Comparison of ENCODE assay signal across 21 mouse cellular contexts in the genomic region with DNA sequence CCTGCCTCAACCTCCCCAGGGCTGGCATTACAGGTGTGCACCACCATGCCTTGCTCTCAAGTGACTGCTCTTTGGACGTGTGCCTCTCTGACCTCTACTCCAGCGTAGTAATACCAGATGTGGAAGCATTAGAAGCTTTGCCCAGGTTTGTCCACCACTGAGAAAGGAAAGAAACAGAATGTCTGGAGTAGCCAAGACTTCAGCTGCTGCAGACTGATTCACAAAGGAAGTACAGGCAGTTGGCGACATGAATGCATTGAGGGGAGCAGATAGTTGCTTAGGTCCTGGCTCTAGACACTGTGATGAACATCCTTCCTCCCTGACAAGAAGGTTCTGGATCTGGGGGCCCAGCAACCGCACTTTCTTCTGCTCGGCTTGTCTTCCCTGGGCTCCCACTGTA. TPM values are rescaled to one million over a fixed set of nuclear protein-coding genes. Genes with fewer than 3 reads are reported as not detected.
A peak's percentile ranks its signal among the peaks of the same experiment; 100 is the strongest.
DNase-seq lines count a peak whose midpoint lies in the region; ATAC-seq and TF ChIP-seq lines count a peak whose summit lies in the region.
"Had no signal": no experiment of that assay in that cellular context is flagged by ENCODE, and none has a peak within 500 bp of the region (broad histone marks: within the 10 kb centered on the region; RNA-seq: fewer than 3 reads in every experiment).

No protein-coding gene starts in this region.

- H3K4me3 ChIP-seq in heart, embryonic 10.5 days = no peak overlapping the region
- no peak overlapping the region for H3K4me3 ChIP-seq in midbrain, embryonic 11.5 days (ENCODE audit: low read depth, low read length)
- no peak overlapping the region for H3K4me3 ChIP-seq in midbrain, embryonic 15.5 days
- H3K4me3 ChIP-seq in limb, embryonic 13.5 days = no peak overlapping the region
- H3K4me3 ChIP-seq in stomach, postnatal 0 days (ENCODE audit: low read depth, low read length) = no peak overlapping the region
- H3K4me3 ChIP-seq: forebrain, embryonic 10.5 days; heart, adult 2 months; heart, embryonic 15.5 days; midbrain, embryonic 12.5 days; neural tube, embryonic 12.5 days had no signal

- no peak overlapping the region for H3K9ac ChIP-seq in midbrain, embryonic 11.5 days (ENCODE audit: low read length)
- no peak overlapping the region for H3K9ac ChIP-seq in midbrain, embryonic 15.5 days
- H3K9ac ChIP-seq in limb, embryonic 13.5 days = no peak overlapping the region
- no peak overlapping the region for H3K9ac ChIP-seq in stomach, postnatal 0 days (ENCODE audit: low read length)
- H3K9ac ChIP-seq: heart, embryonic 15.5 days; midbrain, embryonic 12.5 days; neural tube, embryonic 12.5 days had no signal

- 44% methylated on average over 5 of the region's 5 CpGs for WGBS in heart, embryonic 10.5 days
- 70% methylated on average over 5 of the region's 5 CpGs for WGBS in midbrain, embryonic 11.5 days
- WGBS in midbrain, embryonic 15.5 days = 63% methylated on average over 5 of the region's 5 CpGs
- WGBS in limb, embryonic 13.5 days = 52% methylated on average over 5 of the region's 5 CpGs
- 42% methylated on average over 5 of the region's 5 CpGs for WGBS in stomach, postnatal 0 days

- peaks cover 25% of the 10 kb centered on the region for H3K4me1 ChIP-seq in heart, embryonic 10.5 days
- H3K4me1 ChIP-seq in midbrain, embryonic 11.5 days (ENCODE audit: control insufficient read depth, insufficient read depth, low read length) = peaks cover 11% of the 10 kb centered on the region
- peaks cover 11% of the 10 kb centered on the region for H3K4me1 ChIP-seq in midbrain, embryonic 15.5 days
- peaks cover 21% of the 10 kb centered on the region for H3K4me1 ChIP-seq in limb, embryonic 13.5 days
- H3K4me1 ChIP-seq in stomach, postnatal 0 days (replicated peaks; ENCODE audit: control insufficient read depth, insufficient read depth) = no peaks in the 10 kb centered on the region

- peak; percentile 66 for DNase-seq in heart, embryonic 10.5 days (ENCODE audit: low spot score)
- no peak for DNase-seq in heart, postnatal 10 days
- peak; percentile 53 for DNase-seq in midbrain, embryonic 11.5 days (ENCODE audit: low spot score, missing footprints)
- DNase-seq in stomach, postnatal 0 days (ENCODE audit: low spot score) = no peak
- no peak for DNase-seq in thymus, postnatal 0 days (ENCODE audit: low spot score)
- no peak for DNase-seq in embryo, embryonic 10.5 days (ENCODE audit: low spot score)
- DNase-seq: cerebellum, adult 9-10 months; heart, adult 2 months; left cerebral cortex, postnatal 4 days; lung, adult 2 months had no signal

- H3K4me2 ChIP-seq in midbrain, embryonic 11.5 days = no peak overlapping the region
- no peak overlapping the region for H3K4me2 ChIP-seq in midbrain, embryonic 15.5 days
- no peak overlapping the region for H3K4me2 ChIP-seq in limb, embryonic 13.5 days (replicated peaks)
- no peak overlapping the region for H3K4me2 ChIP-seq in stomach, postnatal 0 days (replicated peaks; ENCODE audit: low read depth)
- H3K4me2 ChIP-seq: heart, embryonic 15.5 days; midbrain, embryonic 12.5 days; neural tube, embryonic 12.5 days had no signal

- peaks cover 25% of the 10 kb centered on the region for H3K27me3 ChIP-seq in heart, embryonic 10.5 days (ENCODE audit: insufficient read depth, poor library complexity, severe bottlenecking)
- peaks cover 5% of the 10 kb centered on the region; the same call in 1 of the 2 replicates for H3K27me3 ChIP-seq in midbrain, embryonic 11.5 days (ENCODE audit: control insufficient read depth, insufficient read depth, low read length)
- peaks cover 4% of the 10 kb centered on the region; the same call in 1 of the 2 replicates for H3K27me3 ChIP-seq in midbrain, embryonic 15.5 days (replicated peaks)
- no peaks in the 10 kb centered on the region for H3K27me3 ChIP-seq in limb, embryonic 13.5 days
- no peaks in the 10 kb centered on the region for H3K27me3 ChIP-seq in stomach, postnatal 0 days (ENCODE audit: control insufficient read depth, insufficient read depth, low read length)

- no peak overlapping the region for H3K27ac ChIP-seq in heart, embryonic 10.5 days
- no peak overlapping the region for H3K27ac ChIP-seq in midbrain, embryonic 11.5 days (ENCODE audit: low read depth, low read length)
- no peak overlapping the region for H3K27ac ChIP-seq in midbrain, embryonic 15.5 days
- H3K27ac ChIP-seq in limb, embryonic 13.5 days = peak overlapping the region; percentile 11
- H3K27ac ChIP-seq in stomach, postnatal 0 days (replicated peaks) = peak overlapping the region; percentile 67
- H3K27ac ChIP-seq: forebrain, embryonic 10.5 days; heart, adult 2 months; midbrain, embryonic 12.5 days; neural tube, embryonic 12.5 days had no signal

- H3K9me3 ChIP-seq in heart, embryonic 10.5 days = no peaks in the 10 kb centered on the region
- H3K9me3 ChIP-seq in midbrain, embryonic 11.5 days (ENCODE audit: control insufficient read depth, low read length) = no peaks in the 10 kb centered on the region
- no peaks in the 10 kb centered on the region for H3K9me3 ChIP-seq in midbrain, embryonic 15.5 days
- no peaks in the 10 kb centered on the region for H3K9me3 ChIP-seq in limb, embryonic 13.5 days
- no peaks in the 10 kb centered on the region for H3K9me3 ChIP-seq in stomach, postnatal 0 days (ENCODE audit: control insufficient read depth, low read length)
- H3K9me3 ChIP-seq: forebrain, embryonic 10.5 days; heart, embryonic 15.5 days; midbrain, embryonic 12.5 days; neural tube, embryonic 12.5 days had no signal

- TF ChIP-seq EP300 in stomach, postnatal 0 days (optimal IDR thresholded peaks at IDR 0.05) = no peak

- intact Hi-C loops in heart, postnatal 10 days (cut with DNase I) = no loop called here

- ATAC-seq in midbrain, embryonic 11.5 days (ENCODE audit: low FRiP score) = no peak
- no peak for ATAC-seq in midbrain, embryonic 15.5 days (replicated peaks)
- no peak for ATAC-seq in limb, embryonic 13.5 days (ENCODE audit: low FRiP score, low read depth)
- ATAC-seq in stomach, postnatal 0 days (ENCODE audit: low FRiP score, low TSS enrichment) = no peak
- ATAC-seq: CD4-positive, CD25-positive, alpha-beta regulatory T cell, adult 4 months had no signal

- no peak for TF ChIP-seq CTCF in stomach, postnatal 0 days (IDR thresholded peaks at IDR 0.05; ENCODE audit: low read depth)

- no peaks in the 10 kb centered on the region for H3K36me3 ChIP-seq in heart, embryonic 10.5 days
- no peaks in the 10 kb centered on the region for H3K36me3 ChIP-seq in midbrain, embryonic 11.5 days (ENCODE audit: control insufficient read depth, insufficient read depth, low read length)
- H3K36me3 ChIP-seq in midbrain, embryonic 15.5 days (replicated peaks) = no peaks in the 10 kb centered on the region
- H3K36me3 ChIP-seq in limb, embryonic 13.5 days = no peaks in the 10 kb centered on the region
- no peaks in the 10 kb centered on the region for H3K36me3 ChIP-seq in stomach, postnatal 0 days (ENCODE audit: control insufficient read depth, insufficient read depth, low read length)
- H3K36me3 ChIP-seq: forebrain, embryonic 10.5 days; heart, embryonic 15.5 days; midbrain, embryonic 12.5 days; neural tube, embryonic 12.5 days had no signal

RNA-seq across cellular contexts. Expression of a gene that starts 2.9 kb away (rescaled TPM):
- 21.7 and 31.4 TPM in 2 replicates for polyA plus RNA-seq in heart, embryonic 10.5 days (2016; fragmentation: Nextera tagmentation; extraction: Ambion mirVana)
- total RNA-seq in heart, postnatal 10 days (2021) = 10 to 100 TPM; 24.9 to 25.9 TPM
- 45.6 and 51.7 TPM in 2 replicates for polyA plus RNA-seq in midbrain, embryonic 11.5 days (2014; fragmentation: Nextera tagmentation; extraction: Ambion mirVana)
- polyA plus RNA-seq in midbrain, embryonic 15.5 days (2015; fragmentation: Nextera tagmentation; extraction: Ambion mirVana) = 97.2 and 106 TPM in 2 replicates
- polyA plus RNA-seq in limb, embryonic 13.5 days (2015; fragmentation: Nextera tagmentation; extraction: Ambion mirVana) = 56.7 and 57.9 TPM in 2 replicates
- 20.8 and 24.1 TPM in 2 replicates for polyA plus RNA-seq in stomach, postnatal 0 days (2015; fragmentation: Nextera tagmentation; extraction: Ambion mirVana)
- polyA plus RNA-seq in thymus, postnatal 0 days (2015; fragmentation: Nextera tagmentation; extraction: Ambion mirVana) = 31.0 and 42.6 TPM in 2 replicates

RNA-seq across cellular contexts. Expression of a gene that starts 8.3 kb away (rescaled TPM):
- polyA plus RNA-seq in heart, embryonic 10.5 days (2016; fragmentation: Nextera tagmentation; extraction: Ambion mirVana) = 24.2 and 38.7 TPM in 2 replicates
- total RNA-seq in heart, postnatal 10 days (2021) = 1 to 10 TPM; 3.8 to 4.9 TPM
- 19.2 and 21.3 TPM in 2 replicates for polyA plus RNA-seq in midbrain, embryonic 11.5 days (2014; fragmentation: Nextera tagmentation; extraction: Ambion mirVana)
- polyA plus RNA-seq in midbrain, embryonic 15.5 days (2015; fragmentation: Nextera tagmentation; extraction: Ambion mirVana) = 0.98 and 1.1 TPM in 2 replicates
- 2.9 and 5.5 TPM in 2 replicates for polyA plus RNA-seq in limb, embryonic 13.5 days (2015; fragmentation: Nextera tagmentation; extraction: Ambion mirVana)
- polyA plus RNA-seq in stomach, postnatal 0 days (2015; fragmentation: Nextera tagmentation; extraction: Ambion mirVana) = 0.47 TPM in 2 replicates
- 0.34 and 0.45 TPM in 2 replicates for polyA plus RNA-seq in thymus, postnatal 0 days (2015; fragmentation: Nextera tagmentation; extraction: Ambion mirVana)
- total RNA-seq: gastrocnemius, adult 8-10 months; layer of hippocampus, adult 8-10 months; left cerebral cortex, adult 18-20 months; left cerebral cortex, postnatal 4 days had no signal
- polyA plus RNA-seq: small intestine, adult 2 months had no signal

RNA-seq across cellular contexts. Expression of a gene that starts 58.8 kb away (rescaled TPM):
- polyA plus RNA-seq in heart, embryonic 10.5 days (2016; fragmentation: Nextera tagmentation; extraction: Ambion mirVana) = 129 and 131 TPM in 2 replicates
- 10 to 100 TPM; 80.8 to 85.0 TPM for total RNA-seq in heart, postnatal 10 days (2021)
- polyA plus RNA-seq in midbrain, embryonic 11.5 days (2014; fragmentation: Nextera tagmentation; extraction: Ambion mirVana) = 156 TPM in 2 replicates
- polyA plus RNA-seq in midbrain, embryonic 15.5 days (2015; fragmentation: Nextera tagmentation; extraction: Ambion mirVana) = 203 and 218 TPM in 2 replicates
- polyA plus RNA-seq in limb, embryonic 13.5 days (2015; fragmentation: Nextera tagmentation; extraction: Ambion mirVana) = 187 and 193 TPM in 2 replicates
- polyA plus RNA-seq in stomach, postnatal 0 days (2015; fragmentation: Nextera tagmentation; extraction: Ambion mirVana) = 187 and 193 TPM in 2 replicates
- polyA plus RNA-seq in thymus, postnatal 0 days (2015; fragmentation: Nextera tagmentation; extraction: Ambion mirVana) = 247 and 304 TPM in 2 replicates

Comparison
In these comparisons a context has a peak if more than half of its experiments do, and no peak if none do; other contexts are left out.
1. DNase-seq: peak in heart, embryonic 10.5 days (single experiment) and midbrain, embryonic 11.5 days (single experiment); none in heart, postnatal 10 days (0 of 2), stomach, postnatal 0 days (single experiment), thymus, postnatal 0 days (single experiment) and embryo, embryonic 10.5 days (single experiment).
2. H3K27ac ChIP-seq: peak in limb, embryonic 13.5 days (single experiment) and stomach, postnatal 0 days (single experiment); none in heart, embryonic 10.5 days (single experiment), midbrain, embryonic 11.5 days (single experiment) and midbrain, embryonic 15.5 days (single experiment).